Mouse (Mus musculus) left cerebral cortex, postnatal 36 days (tissue): ENCODE data around the gene Taok3. TPM values are rescaled to one million over a fixed set of nuclear protein-coding genes. Genes with fewer than 3 reads are reported as not detected.
"Not testable (repeated sequence)": the region's sequence is repeated elsewhere in the genome, so short reads cannot be mapped to it uniquely, and the experiment has no call there.

Experiments
- DNase-seq, 2 experiments: peaks; one replicate each; pipeline ENCODE4 v3.0.0; 2021 to 2022; ENCODE audit warnings: low spot score in 2 of 2, mixed read lengths in 1 of 2
- intact Hi-C: fragments of 180-260 bp; cut with DNase I; formaldehyde crosslinking; loops from one replicate; pipeline ENCODE4 v1.15.1; 2025
- total RNA-seq, 2 experiments: library from RNA; stranded (reverse); gene quantifications; 2 replicates each; pipeline ENCODE4 v1.2.3; 2021

Taok3 gene
- total RNA-seq, 2 experiments from 2014 or later, result 53.2 to 60.9 TPM

- intact Hi-C loops, result no loop called here
- no peak for DNase-seq
These were observed 164.1 kb downstream of the Taok3 start for GRCm38 (mm10) chr5:117284029-117284428.

- intact Hi-C loops, result loop anchor here (5.0 kb wide), 2 partner anchors 42 to 167 kb away; partner anchors contain the start of gene Suds3
- no peak for DNase-seq
These were observed 164.8 kb downstream of the Taok3 start for GRCm38 (mm10) chr5:117284682-117285081.

DNA sequence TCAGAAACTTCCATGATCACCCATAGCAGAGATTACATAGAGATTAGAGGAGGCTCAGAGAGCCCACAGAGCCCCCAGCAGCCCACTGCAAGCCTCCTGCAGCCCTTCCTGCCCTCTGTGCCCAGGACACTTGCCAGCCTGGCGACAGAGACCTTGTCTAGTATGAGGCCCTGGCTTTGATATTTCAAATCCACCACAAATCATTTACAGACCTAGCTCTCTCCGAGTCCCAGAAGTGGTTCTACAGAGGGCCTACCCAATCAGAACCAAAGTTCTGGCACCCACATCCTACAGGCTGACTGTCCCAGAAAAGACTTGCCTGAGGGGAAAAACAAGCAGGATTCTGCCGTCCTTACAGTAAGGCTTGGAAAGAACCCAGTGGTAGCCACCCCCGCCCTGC, 165.3 kb downstream of the Taok3 start:
- intact Hi-C loops, result loop anchor here (5.0 kb wide), 2 partner anchors 43 to 168 kb away; partner anchors contain the start of gene Suds3

DNA sequence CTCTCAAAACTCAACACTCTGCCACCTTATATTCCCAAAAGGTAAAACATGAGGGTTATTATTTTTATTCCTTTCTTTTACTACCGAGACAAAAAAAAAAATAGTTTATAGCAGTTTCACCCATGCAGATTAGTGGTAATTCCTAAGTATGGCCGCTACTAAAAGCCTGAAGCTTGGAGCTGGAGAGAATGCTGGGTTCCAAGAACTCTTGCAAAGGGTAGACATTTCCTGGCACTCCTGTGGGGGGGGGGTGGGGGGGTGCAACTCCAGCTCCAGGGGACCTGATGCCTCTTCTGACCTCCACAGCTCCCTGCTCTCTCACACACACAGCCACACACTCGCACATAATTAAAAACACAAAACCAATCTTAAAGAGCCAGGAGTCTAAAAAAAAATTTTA, 166.4 kb downstream of the Taok3 start:
- intact Hi-C loops, result loop anchor here (5.0 kb wide), 2 partner anchors 44 to 169 kb away; partner anchors contain the start of gene Suds3
- DNase-seq, result no peak

More for the DNA sequence above, 165.3 kb downstream of the Taok3 start:
- no peak for DNase-seq

DNA sequence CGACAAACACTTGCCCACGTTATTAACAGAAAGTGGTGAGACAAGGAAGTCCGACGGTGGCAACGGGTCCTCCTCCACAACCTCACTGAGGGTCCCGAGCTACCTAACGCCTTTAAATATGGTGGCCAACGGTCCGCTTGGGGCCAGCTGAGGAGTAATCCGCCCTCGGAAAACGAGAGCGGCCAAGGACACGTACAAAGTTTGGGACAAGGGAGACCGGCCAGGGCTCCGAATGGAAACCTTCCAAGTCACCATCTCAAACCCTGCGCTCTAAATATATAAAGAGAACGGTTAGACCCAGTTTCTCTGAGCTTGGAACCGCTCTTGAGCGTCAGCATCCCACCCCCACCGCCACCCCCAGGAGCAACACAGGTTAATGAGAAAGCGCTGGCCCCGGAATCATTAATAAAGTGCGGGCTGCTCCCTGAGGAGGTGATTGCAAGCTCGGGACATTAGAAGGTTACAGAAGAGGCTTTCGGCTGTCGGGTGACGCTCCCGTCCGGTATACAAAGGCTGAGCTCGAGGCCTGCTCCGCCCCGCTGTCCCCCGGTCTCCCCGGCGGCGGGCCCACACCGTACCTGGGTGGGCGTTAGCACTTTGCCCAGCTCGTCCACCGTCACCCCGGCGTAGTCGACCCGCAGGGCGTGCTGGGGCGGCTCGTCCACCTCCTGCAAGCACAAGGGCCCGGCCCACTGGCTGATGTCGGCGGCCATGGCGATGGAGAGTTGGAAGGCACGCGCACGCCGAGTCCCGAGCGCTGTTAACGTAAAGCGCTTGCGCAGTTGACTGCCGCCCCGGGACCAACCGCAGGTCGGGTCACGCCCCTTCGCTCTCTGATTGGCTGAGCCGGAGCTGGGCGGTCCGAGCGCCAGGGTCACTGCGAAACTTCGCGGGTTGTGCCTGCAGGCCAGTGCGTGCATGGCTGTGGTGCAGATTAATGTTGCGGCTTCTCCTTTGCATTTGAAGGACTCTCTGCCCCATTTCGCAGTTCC, 167.2 kb downstream of the Taok3 start, which contains the start of gene Pebp1:
Gene Pebp1, minus strand, starts transcription at position 795 of the 992 bp plus-strand sequence.
- peak; percentile 93 for DNase-seq
- intact Hi-C loops, result loop anchor here (5.0 kb wide), 2 partner anchors 45 to 170 kb away; partner anchors contain the start of gene Suds3

- DNase-seq, result no peak
- intact Hi-C loops, result loop anchor here (5.0 kb wide), 2 partner anchors 47 to 172 kb away; partner anchors contain the start of gene Suds3
These were observed 169.7 kb downstream of the Taok3 start for GRCm38 (mm10) chr5:117289646-117290045.

DNA sequence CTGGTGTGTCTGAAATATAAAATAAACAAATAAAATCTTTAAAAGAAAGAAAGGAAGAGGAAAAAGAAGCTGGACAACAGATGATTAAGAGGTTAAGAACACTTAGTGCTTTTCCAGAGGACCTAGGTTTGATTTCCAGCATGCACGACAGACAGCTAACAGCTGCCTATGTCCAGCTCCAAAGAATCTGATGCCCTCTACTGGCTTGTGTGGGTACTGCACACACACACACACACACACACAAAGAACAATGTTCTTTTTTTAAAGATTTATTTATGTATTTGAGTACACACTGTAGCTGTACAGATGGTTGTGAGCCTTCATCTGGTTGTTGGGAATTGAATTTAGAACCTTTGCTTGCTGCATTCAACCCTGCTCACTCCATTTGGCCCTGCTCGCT, 170.2 kb downstream of the Taok3 start:
- DNase-seq, result no peak
- intact Hi-C loops, result no loop called here

GRCm38 (mm10) chr5:117291312-117291711, 171.4 kb downstream of the Taok3 start:
- intact Hi-C loops, result no loop called here

GRCm38 (mm10) chr5:117292547-117292946, 172.6 kb downstream of the Taok3 start:
- DNase-seq, result no peak
- intact Hi-C loops, result no loop called here

More at GRCm38 (mm10) chr5:117291312-117291711, 171.4 kb downstream of the Taok3 start:
- DNase-seq, result no peak

DNA sequence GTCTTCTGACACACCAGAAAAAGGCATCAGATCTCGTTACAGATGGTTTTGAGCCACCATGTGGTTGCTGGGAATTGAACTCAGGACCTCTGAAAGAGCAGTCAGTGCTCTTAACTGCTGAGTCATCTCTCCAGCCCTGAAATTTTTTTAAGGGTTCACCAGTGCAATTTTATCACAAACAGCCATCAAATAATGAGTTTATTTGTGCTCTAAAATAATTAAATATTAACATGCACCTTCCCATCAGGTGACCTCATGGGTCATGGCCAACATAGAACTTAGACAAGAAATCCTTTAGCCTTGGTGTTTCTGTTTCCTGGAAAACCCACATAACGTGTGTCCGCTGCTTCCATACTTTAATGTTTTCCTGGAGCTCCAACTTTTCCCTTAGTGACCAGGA, 173.8 kb downstream of the Taok3 start:
- intact Hi-C loops, DNase-seq: not testable (repeated sequence)

DNA sequence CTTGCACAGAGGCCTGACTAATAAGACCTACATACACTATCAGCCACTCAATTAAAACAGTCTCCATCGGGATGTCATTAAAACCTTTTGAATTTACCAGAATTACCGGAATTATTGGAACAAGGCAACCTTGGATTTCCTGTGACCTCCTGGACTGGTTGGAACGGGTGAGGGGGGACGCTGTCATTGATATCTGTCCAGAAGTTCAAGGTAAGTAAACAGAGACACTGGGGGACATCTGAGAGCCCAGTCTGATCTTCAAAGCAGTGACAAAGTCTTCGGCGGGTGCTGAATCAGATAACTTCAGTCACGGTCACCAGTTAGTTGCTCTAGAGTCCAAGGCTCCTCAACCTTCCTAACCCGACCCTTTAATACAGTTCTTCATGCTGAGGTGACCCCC, 175.1 kb downstream of the Taok3 start:
- intact Hi-C loops, result no loop called here
- DNase-seq, result no peak

DNA sequence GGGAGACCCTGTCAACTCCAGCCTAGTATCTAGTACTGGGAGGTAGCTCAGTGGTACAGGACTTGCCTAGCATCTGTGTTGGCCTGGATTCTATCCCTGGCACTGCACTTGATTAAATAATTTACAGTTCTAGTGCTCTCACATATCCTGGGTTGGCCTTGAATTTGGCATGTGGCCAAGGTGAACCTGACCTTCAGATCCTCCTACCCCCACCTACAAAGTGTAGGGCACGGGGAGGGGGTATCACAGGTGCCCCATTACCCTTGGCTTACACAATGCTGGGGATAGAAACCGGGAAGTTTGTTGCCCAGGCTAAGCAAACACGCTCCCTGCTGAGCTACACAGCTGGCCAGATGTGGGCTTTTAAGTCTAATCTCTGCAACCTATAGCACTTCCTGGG, 183.0 kb downstream of the Taok3 start:
- DNase-seq, result no peak
- intact Hi-C loops, result no loop called here

DNA sequence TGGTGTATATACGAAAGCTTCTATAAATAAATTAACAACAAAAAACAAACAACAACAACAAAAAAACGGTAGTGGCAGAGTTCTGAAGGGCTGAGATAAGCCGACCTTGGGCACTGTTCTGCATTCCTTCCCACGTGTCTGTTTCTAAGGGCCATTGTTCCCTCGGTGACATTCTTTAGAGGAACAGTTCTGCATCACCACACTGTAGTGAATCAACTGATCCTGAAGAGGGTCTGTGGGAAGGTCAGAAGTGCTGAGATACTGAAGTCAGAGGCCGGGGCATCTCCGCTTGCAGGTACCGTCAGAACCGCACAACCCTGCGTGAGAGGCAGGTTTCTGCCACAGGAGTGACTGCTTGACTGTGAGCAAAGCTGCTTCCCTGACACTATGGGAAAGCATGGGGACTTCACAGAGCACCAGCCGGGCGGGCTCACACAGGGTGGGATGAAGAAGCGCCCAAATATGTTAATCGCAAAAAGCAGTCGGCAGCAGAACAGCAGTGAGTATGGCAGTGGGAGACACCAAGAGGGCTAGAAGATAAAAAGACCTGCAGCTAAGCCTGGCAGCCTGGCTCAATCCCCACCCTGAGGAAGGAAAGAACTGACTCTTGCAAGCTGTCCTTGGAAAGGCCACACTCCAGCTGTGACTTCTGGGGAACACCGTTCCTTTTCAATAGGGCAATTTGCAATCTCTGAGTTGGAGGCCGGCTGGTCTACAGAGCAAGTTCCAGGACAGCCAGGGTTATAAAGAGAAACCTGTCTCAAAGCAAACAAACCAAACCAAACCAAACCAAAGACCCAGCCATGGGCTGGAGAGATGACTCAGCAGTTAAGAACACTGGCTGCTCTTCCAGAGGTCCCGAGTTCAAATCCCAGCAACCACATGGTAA, 184.0 kb downstream of the Taok3 start:
- no peak for DNase-seq

DNA sequence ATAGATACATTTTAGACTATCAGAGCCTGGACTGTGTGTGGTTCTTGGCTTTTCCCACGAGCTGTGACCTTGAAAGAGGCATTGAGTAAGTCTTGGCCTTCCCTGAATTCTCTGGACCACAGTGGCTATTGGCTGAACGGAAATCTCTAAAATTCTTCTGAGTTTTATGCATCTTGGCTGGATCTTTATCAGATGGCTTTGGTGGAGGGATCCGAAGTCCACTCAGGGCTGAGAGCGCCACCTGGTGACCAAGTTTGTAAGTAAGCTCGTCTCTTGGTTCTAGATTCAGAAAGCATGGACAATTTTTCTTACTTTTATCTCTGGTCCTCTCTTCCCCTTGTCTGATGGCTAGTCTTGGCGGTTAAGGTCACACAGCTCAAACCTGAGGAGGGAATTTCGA, 185.0 kb downstream of the Taok3 start:
- intact Hi-C loops, result loop anchor here (5.0 kb wide), 3 partner anchors 102 to 188 kb away; partner anchors contain the start of gene Suds3
- DNase-seq, result peak; percentile 64 to 65

More for the DNA sequence above, 184.0 kb downstream of the Taok3 start:
- intact Hi-C loops, result no loop called here

DNA sequence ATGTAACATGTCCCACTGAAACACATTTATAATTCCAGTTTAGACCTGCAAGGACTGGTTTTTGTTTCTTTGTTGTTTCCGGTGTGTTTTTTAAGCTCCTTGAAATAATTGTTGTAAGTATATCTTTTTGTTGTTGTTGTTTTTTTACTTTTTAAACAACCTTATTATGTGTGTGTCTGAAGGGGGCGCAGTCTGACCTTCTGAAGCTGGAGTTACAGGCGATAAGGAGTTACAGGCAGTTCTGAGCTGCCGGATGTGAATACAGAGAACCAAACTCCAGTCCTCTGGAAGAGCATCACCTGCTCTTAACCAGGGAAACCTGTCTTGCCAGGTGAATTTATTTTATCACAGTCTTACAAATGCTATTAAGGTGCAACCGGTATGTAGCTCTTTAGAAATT, 185.8 kb downstream of the Taok3 start:
- DNase-seq, result no peak
- intact Hi-C loops, result loop anchor here (5.0 kb wide), 3 partner anchors 102 to 188 kb away; partner anchors contain the start of gene Suds3

DNA sequence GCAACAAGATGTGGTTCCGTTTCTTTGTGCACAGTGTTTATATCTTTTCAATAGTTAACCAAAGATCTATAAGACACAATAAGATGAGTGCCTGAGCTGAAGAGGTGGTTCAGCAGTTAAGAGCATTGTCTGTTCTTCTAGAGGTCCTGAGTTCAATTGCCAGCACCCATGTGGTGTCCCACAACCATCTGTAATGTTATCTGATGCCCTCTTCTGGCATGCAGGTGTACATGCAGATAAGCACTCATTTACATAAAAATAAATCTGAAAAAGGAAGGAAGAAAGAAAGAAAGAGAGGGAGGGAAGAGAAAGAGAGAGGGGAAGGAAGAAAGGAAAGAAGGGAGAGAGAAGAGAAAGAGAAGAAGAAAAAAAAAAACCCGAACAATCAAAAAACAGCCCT, 186.9 kb downstream of the Taok3 start:
- DNase-seq, result no peak
- intact Hi-C loops, result loop anchor here (5.0 kb wide), 3 partner anchors 100 to 190 kb away; partner anchors contain the start of gene Suds3

- intact Hi-C loops, result loop anchor here (5.0 kb wide), 3 partner anchors 100 to 190 kb away; partner anchors contain the start of gene Suds3
- peak; percentile 29 to 38 for DNase-seq
These were observed 187.8 kb downstream of the Taok3 start for GRCm38 (mm10) chr5:117307699-117308098.

- no peak for DNase-seq
- intact Hi-C loops, result no loop called here
These were observed 193.5 kb downstream of the Taok3 start for GRCm38 (mm10) chr5:117313420-117313819.

DNA sequence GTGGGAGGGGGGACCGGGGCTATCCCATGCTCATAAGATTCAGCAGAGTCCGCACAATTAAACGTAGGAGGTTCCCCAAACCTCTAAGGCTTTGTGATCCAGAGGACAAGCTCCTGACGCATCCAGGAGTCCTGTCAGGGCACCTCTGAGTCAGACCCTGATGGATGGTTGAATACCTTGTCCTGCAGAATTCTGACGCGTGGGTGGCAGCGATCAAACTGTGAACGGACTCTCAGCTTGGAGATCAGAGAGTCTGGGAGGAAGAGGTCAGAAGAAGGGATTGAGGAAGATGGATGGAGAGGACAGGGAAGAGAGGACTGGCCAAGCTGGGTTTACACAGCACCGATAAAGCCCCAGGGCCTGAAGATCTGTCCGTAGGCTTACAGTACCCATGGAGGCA, 194.0 kb downstream of the Taok3 start:
- no peak for DNase-seq
- intact Hi-C loops, result no loop called here
